Mouse (Mus musculus) intestine, embryonic 15.5 days (tissue): ENCODE measurements around the gene Lrrc3b. TPM values are rescaled to one million over a fixed set of nuclear protein-coding genes. Genes with fewer than 3 reads are reported as not detected.

Source experiments
- ATAC-seq: fragments of 200-750 bp; cut with Nextera tagmentation; 2 replicates; pipeline ENCODE4 v1.8.0; 2017; ENCODE audit warnings: moderate TSS enrichment, moderate library complexity
- H3K27ac ChIP-seq: fragments of 300-500 bp; sonication (generic); 2 replicates; pipeline ENCODE4 v1.5.1; 2015; ENCODE audit warnings: mild to moderate bottlenecking, inconsistent platforms
- H3K27me3 ChIP-seq: fragments of 300-500 bp; sonication (generic); replicated peaks from 2 replicates; pipeline ENCODE4 v1.6.1; 2015; ENCODE audit warnings: inconsistent platforms
- H3K36me3 ChIP-seq: fragments of 300-500 bp; sonication (generic); 2 replicates; pipeline ENCODE4 v1.6.1; 2015; ENCODE audit warnings: inconsistent platforms
- H3K4me1 ChIP-seq: fragments of 300-500 bp; sonication (generic); replicated peaks from 2 replicates; pipeline ENCODE4 v1.6.1; 2015; ENCODE audit warnings: inconsistent platforms
- H3K4me2 ChIP-seq: fragments of 300-500 bp; sonication (generic); replicated peaks from 2 replicates; pipeline ENCODE4 v1.6.1; 2015; ENCODE audit warnings: mild to moderate bottlenecking, inconsistent platforms
- H3K4me3 ChIP-seq: fragments of 300-500 bp; sonication (generic); replicated peaks from 2 replicates; pipeline ENCODE4 v1.5.1; 2015; ENCODE audit warnings: inconsistent platforms
- H3K9ac ChIP-seq: fragments of 300-500 bp; sonication (generic); 2 replicates; pipeline ENCODE4 v1.6.1; 2015; ENCODE audit warnings: inconsistent platforms
- H3K9me3 ChIP-seq: fragments of 300-500 bp; sonication (generic); 2 replicates; pipeline ENCODE4 v1.6.1; 2016; ENCODE audit warnings: inconsistent platforms
- WGBS: fragments of 180-500 bp; shearing (Covaris S2); methylation state at CpG from one replicate; pipeline ENCODE4 v1.1.7; 2015; 5-methylcytosine and 5-hydroxymethylcytosine counted together
- polyA plus RNA-seq: library from polyadenylated mRNA; unstranded; fragments of >200 nt; fragmentation: Nextera tagmentation; extraction: Ambion mirVana; gene quantifications from 2 replicates; pipeline ENCODE4 v1.2.1, GENCODE M21; 2015

The Lrrc3b gene
- polyA plus RNA-seq, 1 experiment from 2014 or later: 4.3 TPM

DNA sequence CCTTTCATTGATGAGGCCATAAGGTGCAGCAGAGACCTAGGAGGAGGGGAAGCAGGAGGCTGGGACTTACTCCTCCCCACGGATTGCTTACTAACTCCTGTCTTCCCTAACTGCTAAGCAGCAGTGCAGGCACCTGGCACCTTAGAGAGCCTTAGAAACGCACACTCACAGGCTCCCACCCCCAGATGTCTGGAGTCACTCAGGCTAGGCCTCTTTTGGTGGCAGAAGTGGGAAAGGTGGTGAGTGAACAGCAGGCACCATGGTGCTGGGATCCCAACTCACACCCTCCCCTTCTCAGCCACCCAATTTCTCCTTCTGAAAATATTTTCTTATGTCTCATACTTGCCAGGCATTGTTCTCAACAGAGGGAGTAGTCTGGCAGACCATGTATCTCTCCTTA is 55.7 kb downstream of the Lrrc3b start:
- Histone ChIP-seq H3K27me3 (no peaks in the 10 kb centered on the region), H3K4me1 (no peaks in the 10 kb centered on the region), H3K4me2 (no peak overlapping the region), H3K9ac (no peak overlapping the region), H3K36me3 (no peaks in the 10 kb centered on the region), H3K4me3 (no peak overlapping the region), H3K27ac (no peak overlapping the region), H3K9me3 (no peaks in the 10 kb centered on the region)
- WGBS: 43% methylated on average over 2 of the region's 2 CpGs
- no peak for ATAC-seq

- Histone ChIP-seq H3K4me2 (no peak overlapping the region), H3K27ac (no peak overlapping the region), H3K9me3 (no peaks in the 10 kb centered on the region), H3K4me3 (no peak overlapping the region), H3K27me3 (no peaks in the 10 kb centered on the region), H3K4me1 (no peaks in the 10 kb centered on the region), H3K9ac (no peak overlapping the region), H3K36me3 (no peaks in the 10 kb centered on the region)
- ATAC-seq: no peak
- 83% methylated on average over 2 of the region's 2 CpGs for WGBS
Measured at GRCm38 (mm10) chr14:15377368-15377767, 61.4 kb downstream of the Lrrc3b start.

DNA sequence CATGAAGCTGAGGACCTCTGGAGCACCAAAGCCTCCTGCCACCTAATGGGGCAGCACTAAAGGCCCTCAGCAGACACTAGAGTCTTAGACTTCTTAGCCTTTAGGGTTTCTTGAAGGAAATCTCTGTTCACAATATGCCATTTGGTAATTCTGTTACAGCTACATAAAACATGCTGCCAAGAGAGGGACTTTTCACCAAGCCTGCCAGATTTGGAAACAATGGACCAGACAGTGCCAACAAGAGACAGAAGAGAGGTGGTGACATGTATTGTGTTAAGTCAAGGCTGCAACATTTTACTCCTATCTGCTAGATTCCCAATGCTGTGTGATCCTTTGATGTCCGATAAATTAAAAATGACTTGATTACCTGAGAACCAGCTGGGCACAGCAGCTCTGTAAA is 62.0 kb downstream of the Lrrc3b start:
- 92% methylated on average over 1 of the region's 1 CpGs for WGBS
- no peak overlapping the region for H3K4me2 ChIP-seq
- H3K36me3 ChIP-seq: no peaks in the 10 kb centered on the region
- H3K4me3 ChIP-seq: no peak overlapping the region
- no peak for ATAC-seq
- no peak overlapping the region for H3K27ac ChIP-seq
- no peak overlapping the region for H3K9ac ChIP-seq
- no peaks in the 10 kb centered on the region for H3K27me3 ChIP-seq
- H3K4me1 ChIP-seq: no peaks in the 10 kb centered on the region
- no peaks in the 10 kb centered on the region for H3K9me3 ChIP-seq

- H3K36me3 ChIP-seq: no peaks in the 10 kb centered on the region
- H3K4me1 ChIP-seq: no peaks in the 10 kb centered on the region
- no peak for ATAC-seq
- no peak overlapping the region for H3K27ac ChIP-seq
- H3K4me2 ChIP-seq: no peak overlapping the region
- H3K27me3 ChIP-seq: no peaks in the 10 kb centered on the region
- H3K9me3 ChIP-seq: no peaks in the 10 kb centered on the region
- H3K4me3 ChIP-seq: no peak overlapping the region
- H3K9ac ChIP-seq: no peak overlapping the region
Measured at GRCm38 (mm10) chr14:15374271-15374670, 64.5 kb downstream of the Lrrc3b start.

DNA sequence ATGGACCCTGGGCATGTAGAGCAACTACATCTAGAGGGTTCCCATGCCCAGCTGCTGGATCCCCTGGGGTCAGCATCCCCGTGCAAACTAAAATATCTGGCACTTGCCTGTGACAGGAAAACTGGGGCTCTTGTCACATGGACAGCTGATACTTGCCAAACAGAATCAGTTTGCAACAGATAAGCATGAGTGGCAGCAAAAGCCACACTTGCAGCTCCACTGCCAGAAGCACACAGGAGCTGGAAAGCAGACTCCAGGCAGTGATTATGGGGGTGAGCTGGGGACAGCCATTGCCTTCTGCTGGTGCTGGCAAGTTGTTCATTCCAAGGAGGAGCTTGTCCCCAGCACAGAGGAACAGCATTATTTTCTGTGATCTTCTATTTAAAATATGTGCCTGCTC is 65.8 kb downstream of the Lrrc3b start:
- WGBS: 59% methylated on average over 1 of the region's 1 CpGs

DNA sequence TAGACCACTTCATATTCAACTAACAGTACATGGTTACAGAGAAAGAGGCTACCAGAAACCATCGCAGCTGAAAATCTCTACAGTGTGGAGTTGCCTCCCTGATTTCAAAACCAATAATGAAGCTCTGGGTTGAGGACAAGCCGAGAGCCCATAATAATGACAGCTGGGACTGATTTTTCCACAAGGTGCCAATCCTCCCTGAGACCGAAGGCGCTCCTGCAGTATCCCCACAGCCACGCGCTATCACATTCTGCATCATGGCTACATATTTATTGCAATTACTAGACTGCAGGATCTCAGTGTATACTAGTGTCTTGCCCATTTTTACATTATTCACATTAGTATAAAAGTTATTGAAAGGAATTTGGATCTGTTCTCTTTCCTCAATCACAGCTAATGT is 73.7 kb downstream of the Lrrc3b start:
- WGBS: 98% methylated on average over 6 of the region's 6 CpGs
- ATAC-seq: no peak
- Histone ChIP-seq H3K27me3 (no peaks in the 10 kb centered on the region), H3K36me3 (no peaks in the 10 kb centered on the region), H3K4me1 (no peaks in the 10 kb centered on the region; the same call in 1 of the 2 replicates), H3K4me3 (no peak overlapping the region), H3K9me3 (no peaks in the 10 kb centered on the region), H3K4me2 (no peak overlapping the region), H3K27ac (no peak overlapping the region), H3K9ac (no peak overlapping the region)

More for the DNA sequence above, 65.8 kb downstream of the Lrrc3b start:
- no peak overlapping the region for H3K27ac ChIP-seq
- H3K27me3 ChIP-seq: no peaks in the 10 kb centered on the region
- no peaks in the 10 kb centered on the region for H3K36me3 ChIP-seq
- no peak overlapping the region for H3K4me3 ChIP-seq
- H3K9me3 ChIP-seq: no peaks in the 10 kb centered on the region
- no peak overlapping the region for H3K4me2 ChIP-seq
- no peaks in the 10 kb centered on the region for H3K4me1 ChIP-seq
- no peak overlapping the region for H3K9ac ChIP-seq
- ATAC-seq: no peak

GRCm38 (mm10) chr14:15359893-15360292 is 78.9 kb downstream of the Lrrc3b start:
- no peaks in the 10 kb centered on the region for H3K9me3 ChIP-seq
- H3K9ac ChIP-seq: no peak overlapping the region
- WGBS: 68% methylated on average over 1 of the region's 1 CpGs
- H3K4me2 ChIP-seq: no peak overlapping the region
- H3K27ac ChIP-seq: no peak overlapping the region
- ATAC-seq: no peak
- H3K27me3 ChIP-seq: no peaks in the 10 kb centered on the region
- H3K36me3 ChIP-seq: no peaks in the 10 kb centered on the region
- H3K4me3 ChIP-seq: no peak overlapping the region
- no peaks in the 10 kb centered on the region; the same call in 1 of the 2 replicates for H3K4me1 ChIP-seq

GRCm38 (mm10) chr14:15359134-15359533 is 79.7 kb downstream of the Lrrc3b start:
- H3K27ac ChIP-seq: no peak overlapping the region

DNA sequence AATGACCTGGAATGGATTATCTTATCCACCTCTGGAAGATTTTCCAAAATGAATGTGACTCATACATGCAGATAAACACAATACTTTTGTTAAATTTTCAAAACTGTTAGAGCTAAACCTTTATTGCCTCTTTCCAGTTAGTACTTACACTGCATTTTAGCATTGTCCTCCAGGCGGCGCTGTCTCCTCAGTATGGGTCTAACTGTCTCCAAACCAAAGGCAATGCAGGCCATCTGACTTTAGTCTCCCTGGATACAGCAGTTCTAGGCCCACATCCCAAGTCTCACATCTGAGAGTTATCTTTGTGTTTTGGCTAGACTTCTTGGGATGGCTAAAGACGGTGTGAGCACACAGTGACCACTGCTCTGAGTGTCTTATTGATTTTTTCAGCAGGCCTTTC is 83.3 kb downstream of the Lrrc3b start:
- 22% methylated on average over 3 of the region's 3 CpGs for WGBS
- Histone ChIP-seq H3K4me3 (no peak overlapping the region), H3K9ac (no peak overlapping the region)

More at GRCm38 (mm10) chr14:15359134-15359533, 79.7 kb downstream of the Lrrc3b start:
- H3K4me3 ChIP-seq: no peak overlapping the region
- no peaks in the 10 kb centered on the region for H3K36me3 ChIP-seq
- WGBS: 64% methylated on average over 3 of the region's 3 CpGs
- no peaks in the 10 kb centered on the region; the same call in 1 of the 2 replicates for H3K4me1 ChIP-seq
- no peak overlapping the region for H3K4me2 ChIP-seq
- no peak for ATAC-seq
- H3K27me3 ChIP-seq: no peaks in the 10 kb centered on the region
- H3K9me3 ChIP-seq: no peaks in the 10 kb centered on the region
- no peak overlapping the region for H3K9ac ChIP-seq

GRCm38 (mm10) chr14:15354299-15354698 is 84.5 kb downstream of the Lrrc3b start:
- H3K9me3 ChIP-seq: no peaks in the 10 kb centered on the region
- WGBS: 38% methylated on average over 5 of the region's 5 CpGs
- no peak overlapping the region for H3K4me3 ChIP-seq
- H3K4me2 ChIP-seq: no peak overlapping the region
- no peaks in the 10 kb centered on the region for H3K27me3 ChIP-seq
- no peaks in the 10 kb centered on the region for H3K4me1 ChIP-seq
- H3K9ac ChIP-seq: no peak overlapping the region
- no peak overlapping the region for H3K27ac ChIP-seq
- no peak for ATAC-seq
- no peaks in the 10 kb centered on the region for H3K36me3 ChIP-seq

More for the DNA sequence above, 83.3 kb downstream of the Lrrc3b start:
- H3K27me3 ChIP-seq: no peaks in the 10 kb centered on the region
- H3K4me2 ChIP-seq: no peak overlapping the region
- H3K36me3 ChIP-seq: no peaks in the 10 kb centered on the region
- no peak for ATAC-seq
- H3K4me1 ChIP-seq: no peaks in the 10 kb centered on the region; the same call in 1 of the 2 replicates
- no peaks in the 10 kb centered on the region for H3K9me3 ChIP-seq
- no peak overlapping the region for H3K27ac ChIP-seq

- 39% methylated on average over 2 of the region's 2 CpGs for WGBS
- no peak overlapping the region for H3K4me3 ChIP-seq
- H3K9ac ChIP-seq: no peak overlapping the region
- H3K4me2 ChIP-seq: no peak overlapping the region
- H3K27ac ChIP-seq: no peak overlapping the region
- no peaks in the 10 kb centered on the region for H3K36me3 ChIP-seq
- no peaks in the 10 kb centered on the region for H3K4me1 ChIP-seq
- ATAC-seq: peak; percentile 63
- H3K27me3 ChIP-seq: no peaks in the 10 kb centered on the region
- no peaks in the 10 kb centered on the region for H3K9me3 ChIP-seq
Measured at GRCm38 (mm10) chr14:15333130-15333529, 105.7 kb downstream of the Lrrc3b start.

DNA sequence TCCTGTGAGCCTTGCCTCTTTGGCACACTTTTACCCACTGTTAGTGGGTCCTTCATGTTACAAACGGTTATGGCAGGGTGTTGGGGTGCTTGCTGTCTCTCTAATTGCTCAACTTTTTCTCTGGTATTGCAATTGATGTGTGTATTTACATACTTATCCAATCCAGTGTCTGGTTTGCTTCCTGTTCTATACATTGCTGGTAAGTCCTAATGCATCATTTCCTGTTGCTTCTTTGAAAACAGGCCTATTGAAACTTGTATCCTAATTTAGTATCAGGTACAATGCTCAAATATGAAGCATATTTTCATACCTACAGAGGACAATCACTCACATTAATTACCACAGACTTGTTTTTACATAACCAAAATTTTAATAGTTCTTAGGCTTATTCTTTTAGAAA is 107.4 kb downstream of the Lrrc3b start:
- no peaks in the 10 kb centered on the region for H3K36me3 ChIP-seq

GRCm38 (mm10) chr14:15330155-15330554 is 108.6 kb downstream of the Lrrc3b start:
- Histone ChIP-seq H3K9ac (no peak overlapping the region), H3K27me3 (no peaks in the 10 kb centered on the region), H3K36me3 (no peaks in the 10 kb centered on the region), H3K27ac (no peak overlapping the region), H3K4me1 (no peaks in the 10 kb centered on the region), H3K4me2 (no peak overlapping the region), H3K9me3 (no peaks in the 10 kb centered on the region), H3K4me3 (no peak overlapping the region)
- ATAC-seq: no peak
- WGBS: 73% methylated on average over 1 of the region's 1 CpGs

More for the DNA sequence above, 107.4 kb downstream of the Lrrc3b start:
- no peak overlapping the region for H3K4me3 ChIP-seq
- no peak overlapping the region for H3K9ac ChIP-seq
- 45% methylated on average over 1 of the region's 1 CpGs for WGBS
- H3K9me3 ChIP-seq: no peaks in the 10 kb centered on the region
- H3K27me3 ChIP-seq: no peaks in the 10 kb centered on the region
- no peak overlapping the region for H3K27ac ChIP-seq
- H3K4me2 ChIP-seq: no peak overlapping the region
- no peaks in the 10 kb centered on the region for H3K4me1 ChIP-seq
- ATAC-seq: no peak
